Mouse (Mus musculus): ENCODE measurements at regions not wholly inside any gene's neighbourhood (a gene's known extent, or its start where the extent isn't known, plus 50 kb on each side); places are given as distances from the start of the nearest gene placed in this dataset.

GRCm38 (mm10) chr4:54602513-54603205, 342.2 kb upstream of the Zfp462 start:
- TF ChIP-seq CTCF (IDR thresholded peaks at IDR 0.05; ENCODE audit: low read depth), result no peak
- TF ChIP-seq EP300 (optimal IDR thresholded peaks at IDR 0.05), result no peak
